Mouse (Mus musculus): ENCODE measurements around the gene Tmem43.

DNA sequence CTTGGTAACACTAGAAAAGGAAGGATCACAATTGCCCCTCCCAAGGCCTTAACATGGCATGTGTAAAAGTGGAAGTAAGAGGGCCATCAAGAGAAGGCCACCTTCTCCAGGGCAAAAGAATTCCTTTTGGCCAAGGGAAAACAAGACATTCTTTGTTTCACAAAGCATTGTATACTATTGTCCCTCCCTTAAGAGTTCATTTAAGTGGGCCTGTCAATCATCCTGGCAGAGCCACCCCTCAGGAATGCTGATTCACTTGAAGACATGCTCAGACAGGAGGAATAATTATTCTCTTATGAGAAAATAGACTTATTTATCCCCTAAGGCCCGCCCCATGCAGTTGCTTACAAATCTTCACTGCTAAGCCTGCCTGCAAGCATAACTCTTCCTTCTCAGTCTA is 21.4 kb upstream of the Tmem43 start:
- TF ChIP-seq POLR2A (IDR thresholded peaks at IDR 0.05; ENCODE audit: borderline replicate concordance, extremely low read depth, low read depth, low read length) (no peak), CTCF (IDR thresholded peaks at IDR 0.05; ENCODE audit: insufficient read depth, low read length) (no peak)
